In the genomic region with DNA sequence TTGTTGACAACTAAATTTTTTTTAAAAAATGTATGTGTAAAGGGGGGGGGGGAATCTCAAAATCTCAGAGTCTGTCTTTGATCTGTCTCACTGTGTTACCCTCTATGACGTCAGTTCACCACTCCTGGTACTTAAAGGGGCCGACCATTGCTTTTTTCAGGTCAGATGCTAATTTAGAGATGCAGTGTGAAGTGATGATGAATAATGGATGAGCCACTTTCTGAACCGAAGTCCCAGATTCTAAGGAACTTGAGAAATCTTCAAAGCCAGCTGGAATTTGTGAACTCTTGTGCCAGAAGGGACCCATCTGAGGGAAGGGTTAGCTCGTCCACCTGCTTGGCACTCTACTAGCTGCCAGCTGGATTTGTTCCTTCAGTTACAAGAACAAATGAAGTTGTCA, we compare ENCODE assay signal across 22 mouse cellular contexts.
DNase-seq lines count a peak whose midpoint lies in the region; ATAC-seq and TF ChIP-seq lines count a peak whose summit lies in the region.
"Had no signal": no experiment of that assay in that cellular context is flagged by ENCODE, and none has a peak within 500 bp of the region (broad histone marks: within the 10 kb centered on the region; RNA-seq: fewer than 3 reads in every experiment).

No protein-coding gene starts in this region.

- no peaks in the 10 kb centered on the region for H3K27me3 ChIP-seq in hindbrain, embryonic 10.5 days (ENCODE audit: insufficient read depth, poor library complexity, severe bottlenecking)
- H3K27me3 ChIP-seq in hindbrain, embryonic 11.5 days (ENCODE audit: control insufficient read depth, insufficient read depth, low read length), result no peaks in the 10 kb centered on the region
- H3K27me3 ChIP-seq in forebrain, postnatal 0 days (ENCODE audit: insufficient read depth, low read length), result no peaks in the 10 kb centered on the region
- H3K27me3 ChIP-seq in midbrain, postnatal 0 days (ENCODE audit: insufficient read depth, low read length), result no peaks in the 10 kb centered on the region
- no peaks in the 10 kb centered on the region for H3K27me3 ChIP-seq in kidney, adult 2 months (replicated peaks; ENCODE audit: control insufficient read depth, insufficient read depth, low read length)
- H3K27me3 ChIP-seq: embryonic facial prominence, embryonic 12.5 days; limb, embryonic 12.5 days; neural tube, embryonic 12.5 days had no signal

- no peak overlapping the region for H3K9ac ChIP-seq in hindbrain, embryonic 11.5 days (ENCODE audit: low read depth, low read length)
- H3K9ac ChIP-seq in forebrain, postnatal 0 days, result no peak overlapping the region
- H3K9ac ChIP-seq in midbrain, postnatal 0 days (replicated peaks; ENCODE audit: low read length, poor library complexity, severe bottlenecking), result no peak overlapping the region
- H3K9ac ChIP-seq: embryonic facial prominence, embryonic 12.5 days; limb, embryonic 12.5 days; liver, embryonic 14.5 days; neural tube, embryonic 12.5 days had no signal

- H3K36me3 ChIP-seq in hindbrain, embryonic 10.5 days, result no peaks in the 10 kb centered on the region
- H3K36me3 ChIP-seq in hindbrain, embryonic 11.5 days (ENCODE audit: control insufficient read depth, insufficient read depth, low read length), result no peaks in the 10 kb centered on the region
- no peaks in the 10 kb centered on the region for H3K36me3 ChIP-seq in forebrain, postnatal 0 days (ENCODE audit: insufficient read depth)
- H3K36me3 ChIP-seq in midbrain, postnatal 0 days (ENCODE audit: insufficient read depth, low read length), result no peaks in the 10 kb centered on the region
- no peaks in the 10 kb centered on the region for H3K36me3 ChIP-seq in kidney, adult 2 months (ENCODE audit: control insufficient read depth, insufficient read depth, low read length)
- H3K36me3 ChIP-seq: embryonic facial prominence, embryonic 12.5 days; G1E; heart, embryonic 10.5 days; limb, embryonic 12.5 days; neural tube, embryonic 12.5 days had no signal

- DNase-seq in hindbrain, embryonic 10.5 days (ENCODE audit: low spot score), result peak; percentile 2
- DNase-seq in hindbrain, embryonic 11.5 days (ENCODE audit: low spot score), result no peak
- DNase-seq in brain, embryonic 18.5 days (ENCODE audit: low read depth, low spot score), result peak; percentile 3
- peak; percentile 15 for DNase-seq in forebrain, postnatal 0 days
- DNase-seq in midbrain, postnatal 0 days (ENCODE audit: low spot score), result no peak
- no peak for DNase-seq in thymus, postnatal 4 days
- no peak for DNase-seq in kidney, adult 2 months
- DNase-seq: adrenal gland, adult 2 months; cerebellum, adult 9-11 months; gastrocnemius, postnatal 14 days; heart, postnatal 14 days; kidney, adult 18-20 months; kidney, postnatal 36 days; layer of hippocampus, postnatal 36 days; lung, postnatal 10 days had no signal

- no peaks in the 10 kb centered on the region for H3K9me3 ChIP-seq in hindbrain, embryonic 10.5 days
- no peaks in the 10 kb centered on the region for H3K9me3 ChIP-seq in hindbrain, embryonic 11.5 days (ENCODE audit: control insufficient read depth, low read length)
- no peaks in the 10 kb centered on the region for H3K9me3 ChIP-seq in forebrain, postnatal 0 days (ENCODE audit: low read length)
- H3K9me3 ChIP-seq in midbrain, postnatal 0 days (ENCODE audit: low read length), result no peaks in the 10 kb centered on the region
- H3K9me3 ChIP-seq: embryonic facial prominence, embryonic 12.5 days; heart, embryonic 10.5 days; limb, embryonic 12.5 days; neural tube, embryonic 12.5 days had no signal

- WGBS in hindbrain, embryonic 10.5 days, result 43% methylated on average over 4 of the region's 4 CpGs
- 47% methylated on average over 4 of the region's 4 CpGs for whole genome bisulfite sequencing in hindbrain, embryonic 11.5 days
- 8% methylated on average over 4 of the region's 4 CpGs for WGBS in forebrain, postnatal 0 days
- WGBS in midbrain, postnatal 0 days, result 9% methylated on average over 4 of the region's 4 CpGs
- WGBS in kidney, adult 2 months, result 59% methylated on average over 4 of the region's 4 CpGs

- no peak overlapping the region for H3K27ac ChIP-seq in hindbrain, embryonic 10.5 days
- H3K27ac ChIP-seq in hindbrain, embryonic 11.5 days (ENCODE audit: low read depth, low read length), result no peak overlapping the region
- H3K27ac ChIP-seq in forebrain, postnatal 0 days (ENCODE audit: low read depth, low read length), result no peak overlapping the region
- no peak overlapping the region for H3K27ac ChIP-seq in midbrain, postnatal 0 days (ENCODE audit: low read depth, low read length)
- H3K27ac ChIP-seq in kidney, adult 2 months (ENCODE audit: insufficient read depth, low read depth, low read length), result no peak overlapping the region
- H3K27ac ChIP-seq: embryonic facial prominence, embryonic 12.5 days; heart, embryonic 10.5 days; limb, embryonic 12.5 days; liver, embryonic 14.5 days; neural tube, embryonic 12.5 days had no signal

- H3K4me3 ChIP-seq in hindbrain, embryonic 10.5 days, result no peak overlapping the region
- H3K4me3 ChIP-seq in hindbrain, embryonic 11.5 days (ENCODE audit: low read depth, low read length), result no peak overlapping the region
- H3K4me3 ChIP-seq in forebrain, postnatal 0 days (ENCODE audit: low read depth, low read length), result no peak overlapping the region
- no peak overlapping the region for H3K4me3 ChIP-seq in midbrain, postnatal 0 days (ENCODE audit: low read depth, low read length)
- no peak overlapping the region for H3K4me3 ChIP-seq in kidney, adult 2 months (ENCODE audit: insufficient read depth, low read depth, low read length)
- H3K4me3 ChIP-seq: embryonic facial prominence, embryonic 12.5 days; heart, embryonic 10.5 days; limb, embryonic 12.5 days; neural tube, embryonic 12.5 days had no signal

- no peak for TF ChIP-seq CTCF in forebrain, postnatal 0 days (IDR thresholded peaks at IDR 0.05; ENCODE audit: low read depth)
- no peak for TF ChIP-seq CTCF in midbrain, postnatal 0 days (IDR thresholded peaks at IDR 0.05)
- no peak for TF ChIP-seq CTCF in kidney, adult 2 months (conservative IDR thresholded peaks at IDR 0.05; ENCODE audit: insufficient read depth, insufficient read length, low read depth, low read length)

- no peak for TF ChIP-seq POLR2A in kidney, adult 2 months (IDR thresholded peaks at IDR 0.05; ENCODE audit: low read depth, low read length)

- no peak for ATAC-seq in hindbrain, embryonic 11.5 days (ENCODE audit: low FRiP score)
- ATAC-seq in forebrain, postnatal 0 days, result peak; percentile 55; the same call in 1 of the 2 replicates
- ATAC-seq in midbrain, postnatal 0 days (ENCODE audit: low FRiP score), result 0 out of 2 replicates have a peak, but pooled peaks have one; percentile 38
- ATAC-seq: hindbrain, embryonic 16.5 days had no signal

- H3K4me1 ChIP-seq in hindbrain, embryonic 10.5 days (replicated peaks), result no peaks in the 10 kb centered on the region
- H3K4me1 ChIP-seq in hindbrain, embryonic 11.5 days (replicated peaks; ENCODE audit: control insufficient read depth, insufficient read depth, low read length), result no peaks in the 10 kb centered on the region
- H3K4me1 ChIP-seq in forebrain, postnatal 0 days (ENCODE audit: insufficient read depth), result no peaks in the 10 kb centered on the region
- H3K4me1 ChIP-seq in midbrain, postnatal 0 days (ENCODE audit: insufficient read depth, low read length), result no peaks in the 10 kb centered on the region
- H3K4me1 ChIP-seq in kidney, adult 2 months (ENCODE audit: control insufficient read depth, insufficient read depth, low read length), result no peaks in the 10 kb centered on the region
- H3K4me1 ChIP-seq: embryonic facial prominence, embryonic 12.5 days; heart, embryonic 10.5 days; limb, embryonic 12.5 days; neural tube, embryonic 12.5 days had no signal

- no peak overlapping the region for H3K4me2 ChIP-seq in hindbrain, embryonic 11.5 days (replicated peaks; ENCODE audit: low read depth, low read length)
- no peak overlapping the region for H3K4me2 ChIP-seq in forebrain, postnatal 0 days (ENCODE audit: low read depth)
- H3K4me2 ChIP-seq in midbrain, postnatal 0 days (ENCODE audit: low read depth, low read length, poor library complexity, severe bottlenecking), result no peak overlapping the region
- H3K4me2 ChIP-seq: embryonic facial prominence, embryonic 12.5 days; limb, embryonic 12.5 days; neural tube, embryonic 12.5 days had no signal

Comparison
In these comparisons a context has a peak if more than half of its experiments do, and no peak if none do; other contexts are left out.
1. DNase-seq: peak in hindbrain, embryonic 10.5 days (single experiment), brain, embryonic 18.5 days (single experiment) and forebrain, postnatal 0 days (single experiment); none in hindbrain, embryonic 11.5 days (single experiment), midbrain, postnatal 0 days (single experiment), thymus, postnatal 4 days (single experiment) and kidney, adult 2 months (single experiment).